Mouse (Mus musculus): ENCODE measurements around the gene Mylk2.

The Mylk2 gene

DNA sequence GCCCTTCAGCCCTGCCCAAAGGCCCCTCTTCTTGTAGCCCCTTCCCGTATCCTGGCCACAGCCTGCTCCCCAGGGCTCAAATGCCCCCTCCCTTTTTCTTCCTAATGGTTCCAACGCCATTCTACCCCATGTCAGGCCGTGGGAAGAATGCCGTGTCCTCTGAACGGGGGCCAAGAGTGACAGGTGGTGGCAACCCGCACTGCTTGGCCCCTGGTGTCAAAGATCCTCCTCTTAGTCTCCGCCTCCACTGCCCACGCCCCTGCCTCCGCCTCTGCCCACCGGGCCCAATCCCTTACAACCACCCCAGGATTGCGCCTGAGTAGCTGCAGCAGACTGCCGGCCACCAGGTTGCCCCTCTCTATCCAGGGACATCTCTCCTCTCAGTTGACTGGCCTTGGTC lies at the start of gene Mylk2:
Gene Mylk2, plus strand, starts transcription at position 322 of the 400 bp plus-strand sequence.
- no peak for DNase-seq

DNA sequence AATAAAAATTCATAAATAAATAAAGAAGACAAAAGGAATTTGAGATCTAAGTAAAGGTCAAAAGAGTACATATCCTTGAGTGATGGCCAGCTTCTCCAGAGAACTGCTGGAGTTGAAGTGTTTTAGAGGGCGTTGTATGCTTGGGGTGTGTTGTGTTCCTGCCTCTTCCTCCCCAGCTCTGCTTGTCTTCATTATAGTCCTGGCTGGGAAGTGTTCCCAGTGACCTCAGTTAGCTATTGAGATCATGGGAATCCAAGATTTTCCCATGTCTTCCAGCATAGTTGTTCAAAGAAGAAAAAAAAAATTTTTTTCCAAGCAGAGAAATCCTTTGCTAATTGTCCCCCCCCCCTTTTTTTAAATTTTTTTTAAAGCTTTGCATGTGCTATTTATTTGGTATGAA lies 49.3 kb upstream of the Mylk2 start:
- no peak for DNase-seq

DNA sequence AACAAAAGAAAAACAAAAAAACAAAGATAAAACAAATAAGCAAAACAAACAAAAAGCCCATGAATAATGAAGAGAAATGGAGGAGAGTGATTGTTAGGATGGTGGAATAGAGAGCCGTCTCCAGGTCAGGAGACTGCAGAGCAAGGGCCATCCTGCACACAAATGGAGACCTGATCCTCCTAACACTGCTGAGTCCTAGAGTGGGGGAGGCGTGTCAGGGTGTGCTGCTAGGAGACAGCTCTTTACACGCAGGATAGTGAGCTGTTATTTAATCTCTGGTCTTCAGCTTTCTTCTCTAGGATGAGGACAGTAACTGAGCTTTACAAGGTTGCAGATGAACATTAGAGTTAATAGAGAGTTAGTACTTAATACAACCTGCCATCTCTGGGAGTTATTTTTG lies 48.5 kb upstream of the Mylk2 start:
- DNase-seq, result no peak

DNA sequence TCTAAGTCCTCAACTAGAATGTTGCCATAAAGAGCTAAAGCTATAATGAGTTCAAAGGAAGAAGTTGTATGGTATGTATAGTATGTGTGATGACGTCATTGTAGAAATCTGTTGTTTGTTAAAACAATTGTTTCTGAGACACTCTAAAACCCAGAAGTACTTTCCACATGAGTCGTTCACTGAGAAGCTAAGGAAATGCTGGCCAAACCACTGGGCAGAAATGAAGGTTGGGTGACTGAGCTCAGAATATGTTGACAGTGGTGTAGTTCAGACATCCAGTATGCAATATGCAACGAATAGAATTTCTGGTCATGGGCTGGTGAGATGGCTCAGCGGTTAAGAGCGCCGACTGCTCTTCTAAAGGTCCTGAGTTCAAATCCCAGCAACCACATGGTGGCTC lies 47.8 kb upstream of the Mylk2 start:
- no peak for DNase-seq

DNA sequence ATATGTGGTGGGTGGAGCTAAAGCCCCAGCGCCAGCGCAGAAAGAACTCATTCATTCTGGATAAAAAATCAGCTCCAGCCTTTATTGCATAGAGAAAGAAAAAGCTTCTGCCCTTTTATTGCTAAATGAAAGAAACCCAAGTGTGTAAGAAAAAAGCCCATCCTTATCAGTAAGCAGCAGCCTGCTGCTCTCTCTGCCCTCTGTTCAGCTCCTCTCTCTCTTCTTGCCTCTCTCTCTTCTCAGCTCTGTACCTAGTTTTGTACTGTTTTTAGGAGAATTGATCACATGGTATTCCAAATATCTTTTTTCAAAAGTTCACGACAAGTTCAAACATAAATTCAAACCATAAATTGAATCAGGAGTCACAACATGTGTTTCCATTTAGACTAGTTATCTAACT lies 32.9 kb upstream of the Mylk2 start:
- no peak for DNase-seq

DNA sequence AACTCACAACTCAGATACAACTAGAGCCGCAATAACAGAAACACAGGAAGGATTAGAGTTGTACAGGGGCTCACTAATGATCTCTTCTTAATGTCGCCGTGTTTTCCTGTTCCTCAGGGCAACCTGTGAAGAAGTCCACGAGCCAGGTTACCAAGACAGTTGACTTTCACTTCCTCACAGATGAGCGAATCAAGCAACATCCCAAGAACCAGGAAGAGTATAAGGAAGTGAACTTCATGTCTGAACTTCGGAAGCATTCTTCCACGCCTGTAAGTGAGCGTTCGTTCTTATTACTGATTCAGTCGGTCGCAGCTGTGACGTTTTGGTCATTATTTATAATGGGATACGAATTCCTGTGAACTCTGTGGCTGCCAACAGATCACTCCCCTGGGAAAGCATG lies 30.3 kb upstream of the Mylk2 start:
- no peak for DNase-seq

DNA sequence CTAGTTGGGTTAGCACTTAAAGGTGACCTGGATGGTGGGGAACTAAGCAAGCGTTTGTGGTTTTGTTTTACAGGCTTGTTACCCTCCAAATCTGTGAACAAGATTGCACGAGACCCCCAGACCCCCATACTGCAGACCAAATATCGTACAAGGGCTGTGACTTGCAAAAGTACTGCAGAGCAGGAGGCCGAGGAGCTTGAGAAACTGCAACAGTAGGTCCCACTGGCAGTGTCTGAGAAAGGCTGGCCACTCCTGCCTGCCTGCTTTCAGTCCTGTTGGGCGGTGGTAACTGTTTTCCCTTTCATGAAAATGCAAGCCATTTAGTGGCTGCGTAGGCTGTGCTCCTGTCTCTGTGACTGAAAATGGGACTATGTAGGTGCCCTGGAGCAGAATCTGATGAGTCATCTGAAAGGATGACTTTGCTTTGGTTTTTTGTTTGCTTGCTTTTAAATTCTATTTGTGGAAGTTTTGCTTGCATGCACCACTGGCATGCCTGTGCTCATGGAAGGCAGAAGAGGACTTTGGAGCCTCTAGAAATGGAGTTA lies 27.0 kb upstream of the Mylk2 start:
- no peak for DNase-seq

DNA sequence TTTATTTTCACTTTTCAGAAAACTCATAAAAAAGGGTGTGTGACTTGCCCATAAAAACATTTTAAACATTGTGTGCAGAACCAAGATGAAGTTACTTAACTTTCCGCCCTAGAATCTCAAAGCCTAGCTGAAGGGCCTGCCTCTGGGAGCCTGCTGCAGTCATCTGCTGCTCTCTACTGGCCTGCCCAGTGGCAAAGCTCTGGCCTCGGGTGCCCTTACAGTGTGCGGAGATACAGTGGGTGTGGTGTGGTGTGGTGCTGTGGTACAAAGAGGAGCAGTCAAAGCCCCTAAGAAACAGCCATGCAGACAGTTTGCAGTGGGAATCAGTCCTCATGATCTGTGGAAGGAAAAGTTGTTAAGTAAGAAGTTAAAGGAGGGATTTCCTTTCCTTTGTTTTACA lies 23.9 kb upstream of the Mylk2 start:
- DNase-seq, result no peak

DNA sequence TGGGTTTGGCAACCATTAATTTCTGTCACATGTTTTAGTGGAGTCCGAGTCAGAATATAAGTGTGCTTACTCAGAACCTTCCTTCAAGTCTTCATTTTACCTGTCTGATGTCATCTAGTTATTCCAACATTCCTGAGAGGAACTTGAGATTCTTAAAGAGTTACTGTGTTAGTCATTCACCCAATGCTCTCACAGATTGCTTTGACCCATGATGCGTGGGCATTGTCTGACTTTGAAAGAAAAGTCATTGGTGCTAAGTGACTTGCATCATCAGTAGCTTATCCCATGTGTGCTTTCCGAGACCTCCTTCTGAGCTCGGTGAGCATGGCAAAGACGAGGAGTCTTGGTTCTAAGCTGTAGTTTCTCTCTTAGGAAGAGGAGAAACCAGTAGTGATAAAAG lies 22.4 kb upstream of the Mylk2 start:
- DNase-seq, result no peak

DNA sequence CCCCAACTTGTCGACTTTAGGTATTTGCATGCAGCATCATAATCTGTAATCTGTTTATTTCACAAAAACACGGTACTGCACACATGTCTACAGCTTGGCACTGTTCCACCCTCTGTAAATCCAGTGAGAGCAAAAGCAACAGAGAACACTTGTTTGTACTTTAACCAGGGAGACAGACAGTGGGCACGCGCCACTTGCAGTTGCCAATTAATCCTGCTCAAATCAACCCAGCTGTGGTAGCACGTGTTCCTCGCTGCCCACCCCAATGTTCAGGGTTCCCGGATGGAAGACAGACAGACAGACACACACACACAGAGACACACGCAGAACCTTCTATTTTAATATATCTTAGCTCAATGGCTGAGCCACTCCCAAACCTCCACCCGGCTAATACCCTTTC lies 15.3 kb upstream of the Mylk2 start:
- DNase-seq, result no peak

DNA sequence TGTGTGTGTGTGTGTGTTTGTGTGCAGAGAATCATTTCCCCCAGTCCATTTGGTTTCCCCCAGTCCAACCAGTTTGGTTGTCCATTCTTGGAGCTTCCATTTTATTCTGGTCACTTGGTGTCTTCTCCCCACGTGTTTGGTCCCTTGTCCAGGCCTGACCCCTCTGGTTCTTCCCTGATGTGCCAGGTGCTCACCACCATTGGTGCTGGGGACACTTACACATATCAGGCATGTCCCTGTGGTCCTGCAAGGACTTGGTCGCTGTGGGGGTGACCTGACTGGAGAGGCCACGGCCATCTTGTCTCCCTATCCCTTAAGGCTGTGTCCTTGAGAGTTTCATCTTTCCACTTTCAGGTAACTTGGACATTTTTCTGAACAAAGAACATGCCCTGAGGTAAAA lies 14.2 kb upstream of the Mylk2 start:
- no peak for DNase-seq

DNA sequence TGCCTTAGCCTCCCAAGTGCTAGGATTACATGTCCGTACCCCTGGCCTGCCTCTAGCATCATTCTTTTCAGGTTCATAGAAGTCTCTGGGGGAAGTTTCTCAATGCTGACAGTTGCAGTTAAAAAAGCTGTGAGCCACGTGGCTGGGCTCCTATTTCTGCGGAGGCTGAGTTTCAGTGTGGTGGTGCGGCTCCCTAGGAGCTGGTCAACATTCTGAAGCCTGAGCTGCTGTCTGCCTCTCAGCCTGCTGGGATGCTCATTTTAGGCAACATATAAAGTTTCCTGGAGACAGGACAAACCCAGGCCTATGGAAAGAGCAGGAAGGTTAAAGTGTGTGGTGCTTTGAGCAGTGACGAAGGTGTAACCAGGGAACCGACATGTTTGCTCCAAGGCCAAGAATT lies 12.1 kb upstream of the Mylk2 start:
- no peak for DNase-seq

DNA sequence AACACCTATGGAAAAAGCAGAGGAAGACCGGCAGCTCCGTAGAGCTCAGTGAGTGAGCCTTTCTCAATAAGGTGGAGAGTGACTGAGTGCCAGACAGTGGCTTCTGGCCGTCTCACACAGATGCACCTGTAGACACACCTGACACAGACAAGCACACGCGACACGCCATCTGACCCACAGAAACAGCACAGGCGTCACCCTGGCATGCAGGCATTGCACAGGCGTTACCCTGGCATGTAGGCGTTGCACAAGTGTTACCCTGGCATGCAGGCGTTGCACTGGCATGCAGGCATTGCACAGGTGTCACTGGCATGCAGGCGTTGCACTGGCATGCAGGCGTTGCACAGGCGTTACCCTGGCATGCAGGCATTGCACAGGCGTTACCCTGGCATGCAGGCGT lies 9.9 kb upstream of the Mylk2 start:
- no peak for DNase-seq

DNA sequence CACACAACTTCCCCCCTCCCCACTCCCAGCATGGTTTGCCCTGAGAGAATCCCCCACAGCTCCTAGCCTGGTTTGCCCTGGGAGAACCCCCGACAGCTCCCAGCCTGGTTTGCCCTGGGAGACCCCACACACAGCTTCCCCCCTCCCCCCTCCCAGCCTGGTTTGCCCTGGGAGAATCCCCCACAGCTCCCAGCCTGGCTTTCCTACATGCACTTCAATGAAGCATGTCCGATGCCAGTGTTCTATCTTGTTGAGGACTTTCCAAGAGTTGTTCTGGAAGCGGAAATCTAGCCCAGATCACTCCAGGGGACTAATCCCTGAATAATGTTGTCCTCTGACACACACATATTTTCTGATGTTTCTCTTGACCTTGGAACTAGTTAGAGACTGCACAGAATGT lies 8.5 kb upstream of the Mylk2 start:
- no peak for DNase-seq

DNA sequence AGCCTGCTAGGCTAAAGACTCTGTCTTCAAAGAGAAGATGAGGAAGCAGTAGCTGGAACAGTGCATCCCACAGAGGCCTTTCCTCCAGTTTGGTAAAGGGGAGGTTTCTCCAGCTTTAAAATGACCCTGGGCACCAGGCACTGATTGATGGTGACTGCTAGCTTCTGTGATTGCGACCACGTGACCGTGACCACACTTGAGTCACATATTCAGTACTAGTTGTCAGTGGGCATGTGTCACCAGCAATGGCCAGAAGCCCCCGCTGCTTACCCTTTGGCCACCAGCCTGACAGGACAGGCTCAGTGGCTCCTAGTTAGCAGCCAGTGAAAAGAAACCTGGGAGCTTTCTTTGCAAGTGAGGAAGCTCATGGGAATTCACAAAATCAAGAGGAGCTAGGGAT lies 7.6 kb upstream of the Mylk2 start:
- no peak for DNase-seq

DNA sequence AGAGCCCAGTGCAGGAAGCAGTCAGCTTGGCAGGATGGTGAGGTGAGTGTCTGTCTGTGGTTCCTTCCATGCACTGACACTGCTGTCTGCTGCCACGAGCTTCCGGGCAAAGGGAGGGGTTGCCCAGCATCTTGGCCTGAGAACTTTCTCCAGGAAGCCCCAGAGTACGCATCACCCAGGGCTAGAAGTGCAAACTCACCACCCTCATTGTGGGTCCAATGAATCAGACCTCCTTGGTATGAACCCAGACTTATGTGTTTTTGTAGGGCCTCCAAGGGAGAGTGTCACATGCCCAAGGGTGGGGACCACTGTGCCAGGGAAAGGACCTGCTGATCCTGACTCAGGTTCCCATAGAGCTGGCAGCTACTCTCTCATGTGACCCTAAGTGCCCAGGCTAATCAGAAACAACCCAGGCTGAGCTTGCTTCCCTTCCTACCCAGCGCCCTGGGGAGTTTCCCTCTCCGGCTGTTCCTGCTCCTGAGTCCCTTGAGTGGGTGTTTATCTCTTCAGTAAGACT lies 7.0 kb upstream of the Mylk2 start:
- no peak for DNase-seq

DNA sequence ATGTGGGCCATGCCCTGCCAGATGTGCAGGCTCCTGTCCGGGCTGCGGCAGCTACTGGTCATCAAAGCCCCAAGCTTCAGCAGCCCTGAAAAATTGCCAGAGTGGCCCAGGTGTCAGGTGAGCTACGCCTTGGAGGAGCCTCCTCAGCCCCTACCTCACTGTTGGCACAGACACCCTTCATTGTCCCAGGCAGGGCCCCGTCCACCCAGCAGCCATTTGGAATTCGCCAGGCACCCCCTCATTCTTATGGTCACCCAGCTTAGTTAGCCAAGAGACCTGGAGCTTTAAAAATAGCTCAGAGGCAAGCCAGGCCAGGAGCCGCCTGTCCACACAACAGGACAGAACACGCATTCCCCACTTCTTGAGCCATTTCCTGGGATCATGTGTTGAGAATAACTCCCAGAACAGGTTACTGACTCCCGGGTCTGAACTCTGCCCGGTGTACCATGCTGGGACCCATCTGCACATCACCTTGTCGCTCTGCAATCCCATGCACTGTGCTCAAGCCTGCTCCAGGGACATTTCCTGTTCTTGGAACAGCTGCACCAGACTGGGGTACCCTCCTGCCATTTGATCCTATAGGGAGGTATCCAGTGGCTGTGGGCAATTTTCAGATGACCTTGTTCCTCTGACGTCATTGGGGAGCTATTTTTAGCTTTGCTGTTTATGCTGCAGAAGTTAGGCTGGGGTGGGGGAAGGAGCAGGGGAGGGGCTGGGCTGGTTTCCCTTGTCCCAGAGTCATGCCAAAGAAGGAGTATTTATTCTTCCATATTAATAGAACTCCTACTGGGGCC lies 5.9 kb upstream of the Mylk2 start:
- DNase-seq, result no peak

DNA sequence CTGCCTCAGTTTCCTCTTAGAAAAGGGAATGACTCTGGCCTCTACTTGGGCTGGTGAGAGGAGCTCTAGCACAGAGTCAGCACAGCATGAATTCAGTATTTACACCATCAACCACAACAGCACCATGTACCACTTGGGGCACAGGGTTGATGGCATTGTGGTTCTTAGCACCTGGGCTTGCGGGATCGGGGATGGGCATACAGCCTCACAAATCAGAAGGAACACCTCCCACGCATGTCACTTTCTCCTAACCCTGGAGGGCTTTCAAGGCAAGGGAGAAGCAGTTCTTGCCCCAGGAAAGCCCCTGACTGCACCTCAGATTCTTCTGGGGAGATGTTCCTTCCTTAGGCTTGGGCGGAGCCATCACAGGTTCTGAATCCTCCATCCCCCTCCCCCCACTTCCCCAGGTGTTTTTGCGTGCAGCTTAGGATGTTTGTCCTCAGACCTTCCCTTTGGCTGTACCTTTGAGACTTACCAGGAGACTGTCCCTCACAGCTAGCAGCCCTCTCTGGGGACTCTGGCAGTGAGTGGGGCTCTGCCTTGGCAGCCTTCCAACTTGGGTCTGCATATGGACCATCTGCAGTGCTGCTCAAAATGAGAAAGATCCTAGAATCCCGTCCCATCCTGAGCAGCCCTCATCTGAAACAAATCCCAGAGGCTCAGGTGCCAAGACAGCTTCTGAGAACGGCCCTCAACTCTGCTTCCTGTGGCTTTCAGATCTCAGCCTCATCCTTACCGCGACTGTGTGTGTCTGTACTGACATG lies 4.7 kb upstream of the Mylk2 start:
- no peak for DNase-seq

DNA sequence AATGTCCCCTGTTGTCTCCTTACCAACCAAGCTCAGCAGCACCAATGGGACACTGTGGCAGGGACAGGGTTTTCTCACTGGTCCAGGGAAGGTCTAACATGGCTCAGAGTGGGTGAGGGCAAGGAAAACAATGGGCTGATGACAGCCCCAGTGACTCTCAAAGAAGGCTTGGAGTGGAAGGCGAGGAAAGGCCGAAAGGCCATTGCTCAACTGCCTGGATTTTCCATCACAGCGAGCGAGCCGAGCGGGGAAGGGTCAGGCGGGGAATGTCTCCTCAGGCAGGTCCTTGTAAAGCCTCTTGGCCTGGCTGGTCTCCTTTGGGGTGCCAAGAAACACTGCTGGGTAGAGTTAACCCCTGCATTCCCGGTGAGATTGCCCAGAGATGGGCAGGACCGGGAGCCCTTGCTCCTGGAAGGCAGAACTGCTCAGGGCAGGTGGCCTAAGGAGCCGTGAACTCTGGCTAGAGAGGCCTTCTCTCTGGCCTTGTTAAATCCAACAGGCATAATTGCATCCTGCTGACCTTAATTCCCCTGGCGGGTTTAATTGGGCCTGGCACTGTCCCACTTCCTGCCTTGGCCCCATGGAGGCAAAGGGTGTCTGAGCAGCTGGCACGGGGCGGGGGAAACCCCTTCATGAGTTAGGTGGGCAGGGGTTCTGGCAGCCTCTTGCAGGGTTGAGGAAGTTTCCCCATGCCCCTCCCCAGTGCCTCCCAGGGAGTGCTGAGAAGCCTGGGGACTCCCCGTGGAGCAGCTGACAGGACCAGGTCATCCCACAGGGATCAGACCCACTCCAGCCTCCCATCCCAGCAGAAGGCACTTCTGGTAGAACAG lies 3.8 kb upstream of the Mylk2 start:
- DNase-seq, result no peak

DNA sequence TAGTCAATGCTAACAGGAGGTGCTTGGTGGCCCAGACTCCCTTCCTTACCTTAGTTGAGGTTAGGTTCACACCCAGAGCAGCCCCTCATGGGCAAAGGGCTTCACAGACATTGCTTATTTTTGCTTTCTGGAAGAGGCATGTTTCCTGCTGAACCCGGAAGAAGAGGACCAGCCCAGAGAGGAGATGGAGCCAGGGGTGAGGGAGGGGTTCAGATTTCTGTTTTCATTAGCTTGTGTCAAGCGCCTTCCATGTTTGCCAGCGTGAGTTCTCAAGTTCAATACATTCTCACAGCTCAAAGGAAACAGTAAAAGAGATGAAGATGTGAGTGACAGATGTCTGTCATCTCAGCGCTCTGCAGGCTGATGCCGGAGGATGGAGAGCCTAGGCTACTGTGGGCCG lies 1.3 kb upstream of the Mylk2 start:
- no peak for DNase-seq

DNA sequence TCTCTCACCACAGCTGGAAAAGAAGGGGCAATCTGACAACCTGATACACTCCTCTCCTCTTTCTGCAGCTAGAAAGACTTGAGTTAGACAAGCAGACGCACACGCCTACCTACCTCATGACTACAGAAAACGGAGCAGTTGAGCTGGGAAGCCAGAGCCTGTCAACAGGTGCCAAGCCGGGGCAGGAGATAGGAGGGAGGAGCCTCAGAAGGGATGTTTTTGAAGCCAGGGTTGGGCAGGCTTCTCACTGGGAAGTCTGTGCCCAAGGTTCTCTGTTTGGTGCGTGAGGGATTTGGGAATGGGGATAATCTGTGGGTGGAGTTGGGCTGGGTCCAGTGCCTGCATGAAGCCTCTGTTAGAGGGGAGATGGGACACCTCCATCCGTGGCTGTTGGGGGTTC lies 280 bp downstream of the Mylk2 start:
- no peak for DNase-seq

DNA sequence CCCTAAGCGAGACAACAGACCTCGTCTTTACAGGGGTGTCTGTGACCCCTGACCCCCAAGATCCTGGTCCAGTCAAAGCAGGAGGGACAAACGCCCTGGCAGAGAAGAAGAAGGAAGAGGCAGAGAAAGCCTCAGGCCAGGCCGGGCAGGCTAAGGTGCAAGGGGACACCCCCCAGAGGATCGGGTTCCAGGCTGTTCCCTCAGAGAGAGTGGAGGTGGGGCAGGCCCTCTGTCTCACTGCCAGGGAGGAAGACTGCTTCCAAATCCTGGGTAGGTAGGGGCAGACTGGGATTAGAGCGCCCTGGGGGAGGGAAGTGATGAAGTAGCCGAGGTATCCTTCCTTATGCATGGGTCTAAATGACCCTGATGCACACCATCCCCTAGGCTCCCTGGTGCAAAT lies 2.3 kb downstream of the Mylk2 start:
- no peak for DNase-seq

All from thymus, adult 18-20 months (tissue).